Mouse (Mus musculus) stomach, postnatal 0 days (tissue): ENCODE measurements around the gene Ppp6r1.

ENCODE experiments used
- CTCF ChIP-seq: IDR thresholded peaks from 2 replicates; pipeline ENCODE4 v1.5.1; 2016; ENCODE audit warnings: antibody characterized with exemption, low read depth, mild to moderate bottlenecking, moderate library complexity
- EP300 ChIP-seq: optimal IDR thresholded peaks from 2 replicates; pipeline ENCODE3; 2016; ENCODE audit warnings: antibody characterized with exemption

GRCm38 (mm10) chr7:4659911-4660443 is 1.2 kb upstream of the Ppp6r1 start:
- TF ChIP-seq CTCF (no peak), EP300 (no peak)
